Mouse (Mus musculus): ENCODE results near the gene Cfap299.

Cfap299 gene

DNA sequence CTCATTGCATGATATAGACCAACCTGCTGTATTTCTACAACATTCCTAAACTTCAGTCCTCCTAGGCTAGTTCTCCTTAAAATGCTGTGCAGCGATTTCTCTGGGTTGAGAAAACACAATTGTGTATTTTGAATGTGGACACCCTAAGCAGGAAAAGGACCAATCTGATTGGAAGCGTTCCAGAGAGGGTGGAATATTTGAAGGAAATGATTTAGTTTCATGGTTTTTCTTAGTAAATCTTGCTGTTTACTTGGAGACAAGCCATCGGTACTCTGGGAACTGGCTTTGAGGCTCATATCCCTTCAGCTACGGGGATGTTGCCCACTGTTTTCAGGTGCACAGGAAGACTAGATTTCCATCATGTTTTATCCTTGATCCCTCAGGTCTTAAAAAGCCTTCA is 288.3 kb downstream of the Cfap299 start:
- DNase-seq (ENCODE audit: low spot score in 2 of 2): no peak

DNA sequence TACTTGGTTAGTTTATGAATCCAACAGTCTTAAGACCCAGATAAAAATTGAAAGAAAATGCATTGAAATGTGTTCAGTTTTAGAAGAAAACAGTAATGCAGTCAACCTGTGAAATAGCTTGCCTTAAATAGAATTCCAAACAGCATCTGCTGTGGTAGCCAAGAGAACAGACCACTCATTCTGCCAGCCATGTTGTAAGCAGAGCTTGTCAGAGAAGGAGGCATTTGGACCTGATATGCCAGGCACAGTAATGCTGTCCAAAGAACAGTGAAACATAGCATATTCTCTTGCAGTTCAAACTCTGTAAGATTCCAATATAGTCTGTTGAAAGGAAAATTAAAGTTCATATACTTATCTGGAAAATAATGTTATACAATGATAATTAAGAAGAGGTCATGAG is 321.2 kb downstream of the Cfap299 start:
- DNase-seq (ENCODE audit: low spot score in 2 of 2): no peak

DNA sequence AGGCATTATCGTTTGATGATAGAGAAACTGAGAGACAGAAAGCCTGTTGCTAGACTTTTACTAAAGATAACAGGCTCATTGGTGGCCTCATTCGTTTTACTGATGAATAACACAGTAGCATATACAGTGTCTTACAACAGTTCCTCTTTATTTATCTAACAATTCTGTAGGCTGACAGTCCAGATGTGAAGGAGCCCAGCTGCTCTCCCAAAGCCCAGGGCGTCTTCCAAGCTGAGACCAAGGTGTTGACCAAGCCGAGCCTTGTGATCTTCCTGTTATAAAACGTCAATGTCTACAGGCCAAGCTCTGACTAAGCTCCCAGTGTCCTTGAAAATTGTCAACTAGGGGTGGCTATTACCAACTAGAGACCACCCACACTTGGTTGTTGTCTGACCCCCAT is 321.9 kb downstream of the Cfap299 start:
- no peak for DNase-seq (ENCODE audit: low spot score in 2 of 2)

DNA sequence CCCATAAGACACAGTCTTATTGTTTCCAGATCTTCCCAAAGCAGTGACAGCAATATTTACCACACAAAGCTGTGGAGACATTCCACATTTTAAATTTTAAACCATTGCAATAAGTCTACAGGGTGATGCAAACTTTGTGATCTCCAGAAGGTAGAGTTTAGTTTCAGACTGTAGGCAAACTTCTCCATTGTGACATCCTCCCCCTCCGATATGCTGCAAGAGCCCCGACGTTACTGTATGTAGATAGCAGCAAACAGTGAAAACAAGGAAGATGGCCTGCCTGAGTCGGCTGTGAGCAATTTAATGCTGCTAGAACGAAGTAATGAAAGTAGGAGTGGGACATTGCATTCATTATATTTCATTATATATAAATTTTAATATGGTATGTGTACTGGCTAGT is 359.1 kb downstream of the Cfap299 start:
- DNase-seq (ENCODE audit: low spot score in 2 of 2): no peak

DNA sequence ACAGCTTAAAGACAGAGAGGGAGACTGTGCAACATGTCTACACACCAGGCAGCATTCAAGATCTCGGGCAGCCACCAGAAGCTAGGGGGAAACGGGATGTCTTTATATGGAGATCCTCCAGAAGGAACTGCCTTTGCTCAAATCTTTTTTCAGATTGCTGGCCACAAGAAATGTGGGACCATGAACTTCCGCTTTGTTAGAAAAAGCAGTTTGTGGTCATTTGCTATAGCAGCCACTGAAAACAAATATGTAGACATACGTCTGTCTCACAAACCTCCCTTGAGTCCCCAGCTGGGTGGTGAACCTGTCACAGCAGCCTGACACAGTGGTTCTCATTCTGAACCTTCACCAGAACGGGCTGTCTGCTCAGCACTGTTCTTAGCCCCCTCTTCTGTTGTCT is 363.0 kb downstream of the Cfap299 start:
- no peak for DNase-seq (ENCODE audit: low spot score in 2 of 2)

DNA sequence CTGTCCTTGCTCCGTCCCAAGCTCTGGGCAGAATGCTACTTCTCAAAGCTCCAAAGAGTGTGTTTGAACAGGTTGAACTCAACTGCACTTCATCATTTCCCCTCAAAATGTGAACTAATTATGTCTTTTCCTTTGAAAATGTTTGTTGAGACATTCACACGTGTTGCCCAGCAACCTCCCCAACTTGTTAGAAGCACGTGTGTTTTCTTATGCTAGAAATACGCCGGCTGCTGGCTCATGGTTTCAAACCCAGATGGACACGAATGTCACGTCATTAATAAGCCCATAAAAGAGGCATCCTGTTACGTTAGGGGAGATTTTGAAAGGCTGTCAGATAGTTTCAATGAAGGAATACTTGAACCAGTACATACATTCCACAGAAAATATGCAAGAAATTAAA is 367.2 kb downstream of the Cfap299 start:
- no peak for DNase-seq (ENCODE audit: low spot score in 2 of 2)

DNA sequence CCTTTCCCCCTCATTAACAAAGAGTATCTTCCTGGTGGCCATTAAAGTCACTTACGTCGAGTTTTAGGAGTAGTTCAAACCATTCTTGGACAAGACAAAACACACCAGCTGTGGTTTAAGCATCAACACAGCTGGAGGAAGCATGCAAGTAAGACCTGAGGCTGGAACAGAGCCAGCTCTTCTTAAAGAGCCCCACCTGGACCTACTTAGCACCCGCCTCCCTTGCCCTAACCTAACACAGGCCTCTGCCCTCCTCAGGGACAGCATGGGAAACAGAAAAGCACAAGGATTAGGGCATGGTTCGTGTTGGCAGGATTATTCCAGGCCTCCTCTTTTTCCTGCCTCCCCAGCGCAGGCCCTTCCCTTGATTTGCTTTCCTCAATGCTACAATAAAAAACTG is 374.9 kb downstream of the Cfap299 start:
- no peak for DNase-seq (ENCODE audit: low spot score in 2 of 2)

DNA sequence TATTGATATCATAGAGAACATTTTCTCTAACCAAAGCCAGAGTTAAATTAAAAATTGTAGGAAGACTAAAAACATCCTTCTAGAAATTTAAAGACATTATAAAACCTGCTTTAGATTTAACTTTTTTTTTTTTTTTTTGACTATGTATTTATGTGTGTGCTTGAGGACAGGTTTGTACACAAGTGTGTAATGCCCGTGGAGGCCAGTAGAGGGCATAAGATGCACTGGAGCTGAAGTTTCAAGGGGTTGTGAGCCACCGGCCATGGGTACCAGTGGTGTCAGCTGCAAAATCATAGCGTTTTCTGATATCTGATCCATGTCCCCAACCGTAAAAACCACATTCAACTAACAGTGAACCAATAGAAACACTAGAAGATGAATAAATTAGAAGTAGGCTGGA is 377.5 kb downstream of the Cfap299 start:
- no peak for DNase-seq (ENCODE audit: low spot score in 2 of 2)

DNA sequence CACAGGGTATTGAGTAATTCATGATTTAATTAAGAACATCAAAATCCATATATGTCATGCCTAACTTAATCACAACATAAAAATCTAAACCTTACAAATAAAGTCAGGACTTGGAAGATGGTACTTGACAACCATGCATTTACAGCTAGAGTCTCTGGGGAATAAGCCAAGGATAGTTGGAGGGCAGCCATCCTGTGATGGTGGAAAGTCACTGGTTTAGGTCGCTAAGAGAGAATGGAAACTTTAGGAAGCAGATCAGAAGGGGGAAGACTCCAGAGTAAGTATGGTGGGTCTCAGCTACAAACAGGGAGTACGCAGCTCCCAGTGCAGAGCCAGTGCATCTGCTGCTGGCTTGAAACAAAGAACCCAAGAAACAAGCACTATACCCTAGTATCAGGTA is 386.3 kb downstream of the Cfap299 start:
- no peak for DNase-seq (ENCODE audit: low spot score in 2 of 2)

DNA sequence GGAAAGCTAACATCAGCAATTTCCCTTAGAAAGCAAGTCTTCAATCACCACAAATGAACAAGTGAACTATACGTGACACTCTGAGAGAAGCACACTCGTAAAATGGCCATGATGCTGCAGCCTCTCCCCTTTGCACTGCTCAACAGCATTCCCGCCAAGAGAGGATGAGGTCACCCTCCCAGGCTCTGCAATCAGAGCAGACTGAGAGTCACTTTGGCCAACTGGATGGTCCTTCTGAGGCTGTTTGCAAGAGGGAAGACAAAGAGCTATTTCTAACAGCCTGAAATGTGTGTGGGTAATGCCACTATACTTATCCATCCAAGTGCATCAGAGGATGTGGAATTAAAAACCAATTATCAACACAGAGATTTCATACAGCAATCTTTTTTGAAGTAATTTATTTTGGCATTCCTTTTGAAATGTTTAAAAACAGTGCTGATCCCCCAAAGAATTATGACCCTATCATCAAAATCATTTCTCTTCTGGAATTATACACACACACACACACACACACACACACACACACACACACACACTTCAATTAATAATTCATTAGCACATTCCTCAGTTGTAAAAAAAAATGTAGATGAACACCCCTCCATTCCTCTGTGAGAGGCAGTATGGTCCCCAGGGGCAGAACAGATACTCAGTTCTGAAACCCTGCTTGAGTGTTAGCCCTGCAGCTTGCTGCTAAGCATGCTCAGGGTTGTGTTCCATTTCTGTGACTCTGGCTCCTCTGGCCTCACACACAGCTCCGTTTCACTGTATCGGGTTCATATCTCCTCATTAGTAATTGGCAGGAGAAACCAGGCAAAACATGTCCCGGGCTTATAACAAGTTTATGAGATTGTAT is 403.3 kb downstream of the Cfap299 start:
- no peak for DNase-seq (ENCODE audit: low spot score in 2 of 2)

DNA sequence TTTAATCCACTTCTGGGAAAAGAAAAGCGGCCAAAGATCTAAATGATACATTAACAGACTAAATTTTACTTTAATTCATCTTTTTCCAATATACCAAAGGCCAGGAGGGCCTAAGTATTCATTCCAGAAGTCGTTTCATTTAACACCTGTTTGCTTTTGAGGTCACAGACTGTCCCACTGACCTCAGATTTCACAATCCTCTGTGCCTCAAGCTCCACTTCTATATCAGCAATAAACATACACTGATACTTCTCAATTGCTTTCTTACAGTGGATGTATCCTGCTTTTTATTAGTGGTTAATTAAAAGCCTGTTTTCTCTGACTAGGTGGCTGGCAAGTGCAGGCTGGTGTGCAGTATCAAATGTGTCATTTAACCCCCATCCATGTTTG is 403.9 kb downstream of the Cfap299 start:
- no peak for DNase-seq (ENCODE audit: low spot score in 2 of 2)

DNA sequence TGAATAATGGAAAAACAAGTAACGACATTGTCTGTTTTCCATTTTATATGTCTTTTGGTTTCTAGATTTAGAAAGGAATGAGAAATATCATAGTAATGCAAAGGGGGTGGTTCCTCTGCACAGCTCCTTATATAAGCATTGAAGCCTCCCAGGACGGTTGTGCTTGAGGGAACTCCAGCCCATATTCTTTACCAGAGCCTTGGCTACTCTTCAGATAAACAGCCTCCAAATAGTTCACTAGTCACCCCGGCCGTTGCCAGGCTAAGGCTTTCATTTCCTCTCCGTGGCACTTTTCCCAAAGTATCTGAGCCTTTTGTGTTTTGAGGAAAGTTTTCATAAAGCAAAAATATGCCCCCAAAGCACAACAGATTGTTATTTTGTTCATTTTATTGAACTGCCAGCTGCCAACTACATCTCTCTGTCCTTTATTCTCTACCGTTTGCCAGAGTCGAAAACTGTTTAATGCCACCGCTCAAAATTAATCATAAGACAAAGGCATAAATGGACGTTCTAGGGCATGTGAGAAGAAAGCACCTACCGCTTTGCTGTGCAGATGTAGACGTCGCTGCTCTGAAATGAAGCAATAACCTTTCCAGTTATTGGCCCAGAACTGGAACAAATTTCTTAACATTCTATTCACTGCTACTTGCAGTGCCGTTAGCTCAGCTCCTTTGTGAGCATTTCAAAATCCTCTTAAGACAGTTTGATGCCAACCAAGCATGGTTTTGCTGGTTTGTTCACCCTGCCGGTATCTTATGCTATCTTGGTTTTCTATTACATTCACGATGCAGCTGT is 433.0 kb downstream of the Cfap299 start:
- DNase-seq (ENCODE audit: low spot score in 2 of 2): no peak

DNA sequence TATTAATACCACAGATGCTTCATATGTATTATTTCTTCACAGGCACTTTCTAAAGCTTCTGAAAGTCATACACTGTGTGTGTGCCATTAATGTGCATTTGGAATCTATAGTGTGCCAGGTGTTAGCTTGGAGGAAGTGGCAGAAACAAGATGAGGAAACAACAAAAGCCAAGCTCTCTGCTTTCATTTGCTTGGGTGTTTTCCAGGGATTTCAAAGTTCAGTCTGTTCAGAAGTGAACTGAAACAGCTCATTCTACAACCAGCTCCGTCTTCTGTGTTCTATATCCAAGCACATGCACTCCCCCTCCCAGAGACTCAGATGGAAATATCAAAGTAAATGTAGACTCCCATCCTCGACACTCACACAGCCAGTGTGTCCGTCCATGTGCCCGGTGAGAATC is 449.5 kb downstream of the Cfap299 start:
- no peak for DNase-seq (ENCODE audit: low spot score in 2 of 2)

DNA sequence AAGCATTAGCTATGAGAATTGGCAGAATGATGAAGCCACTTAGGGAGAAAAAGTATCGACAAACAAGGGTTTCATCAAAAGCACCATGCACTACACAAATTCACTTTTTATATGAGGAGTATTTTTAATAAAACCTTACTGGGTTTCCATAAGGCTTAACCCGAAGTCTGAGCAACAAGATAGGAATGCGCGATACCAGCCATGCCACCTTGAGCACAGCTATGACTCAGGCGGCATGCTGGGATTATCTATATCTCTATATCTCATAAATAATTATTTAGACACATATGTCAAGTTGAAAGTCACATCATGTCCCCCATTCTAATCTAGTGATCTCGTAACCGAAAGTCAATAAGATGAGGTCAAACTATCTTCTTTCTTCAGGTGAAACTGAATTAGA is 453.0 kb downstream of the Cfap299 start:
- DNase-seq (ENCODE audit: low spot score in 2 of 2): no peak

DNA sequence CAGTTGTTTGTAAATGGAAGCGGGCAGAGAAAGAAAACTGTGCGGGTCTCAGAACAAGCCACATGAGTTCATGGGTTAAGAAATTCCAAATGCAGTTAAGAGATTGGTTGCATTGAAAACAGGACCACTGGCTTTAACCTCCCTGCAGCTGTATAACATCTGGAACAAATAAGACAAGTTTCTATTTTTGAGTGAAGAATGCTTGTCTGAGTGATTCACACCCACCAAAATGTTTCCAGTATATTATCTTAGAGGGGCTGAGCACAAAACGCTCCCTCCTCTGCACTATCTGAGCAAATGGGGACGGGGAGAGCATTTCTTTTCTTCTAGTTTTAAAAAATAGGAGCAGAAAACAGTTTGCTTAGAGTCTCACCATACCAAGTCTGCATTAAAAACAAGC is 458.6 kb downstream of the Cfap299 start:
- DNase-seq (ENCODE audit: low spot score in 2 of 2): no peak

DNA sequence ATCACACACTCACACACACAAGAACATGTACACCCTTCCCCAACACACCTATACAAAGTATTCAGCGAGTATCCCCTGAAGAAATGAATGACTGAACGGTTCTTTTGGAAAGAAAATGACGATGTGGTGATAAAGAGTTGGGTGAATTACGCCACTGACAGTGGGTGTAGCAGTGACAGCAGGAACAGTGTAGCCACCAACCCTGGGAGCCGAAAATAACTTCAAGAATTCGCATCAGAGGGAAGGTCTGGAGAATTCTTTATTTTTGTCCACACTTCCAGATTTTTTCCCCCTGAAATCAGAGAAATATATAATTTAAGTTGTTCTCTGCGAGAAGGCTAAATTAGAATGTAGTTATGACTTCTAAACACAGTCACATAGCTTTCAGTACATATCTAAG is 459.5 kb downstream of the Cfap299 start:
- DNase-seq (ENCODE audit: low spot score in 2 of 2): no peak

DNA sequence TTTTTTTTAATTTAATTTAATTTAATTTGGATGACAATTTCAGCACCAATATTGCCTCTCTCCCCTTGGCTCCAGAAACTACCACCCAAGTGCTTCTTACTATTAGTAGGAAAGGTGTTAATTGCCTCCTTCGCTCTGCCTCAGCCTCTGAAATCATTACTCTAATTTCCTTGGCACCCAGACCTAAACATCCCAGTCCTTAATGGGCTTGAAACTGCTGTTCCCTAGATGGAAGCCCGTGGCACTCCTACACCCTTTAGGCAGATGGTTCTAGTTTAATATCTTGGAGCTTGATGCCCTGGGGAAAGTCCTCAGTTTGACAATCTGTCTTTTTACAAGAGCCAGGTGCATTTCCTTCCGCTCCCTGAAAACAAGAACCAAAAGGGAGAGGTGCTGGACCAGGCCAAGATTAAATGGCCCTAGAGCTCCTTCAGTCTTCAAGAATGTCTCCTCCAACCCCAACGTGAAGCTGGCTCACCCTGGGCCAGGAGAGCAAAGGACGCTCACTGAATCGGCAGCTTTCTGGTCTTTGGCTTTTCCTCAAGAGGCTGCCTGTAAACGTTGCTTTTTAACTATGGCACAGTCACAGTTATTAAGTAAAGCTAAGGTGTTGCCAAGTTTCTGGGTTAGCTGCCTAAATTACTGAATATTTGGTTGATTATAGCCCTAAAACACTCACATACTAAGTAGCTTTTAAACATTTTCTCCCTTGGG is 461.9 kb downstream of the Cfap299 start:
- DNase-seq (ENCODE audit: low spot score in 2 of 2): no peak

DNA sequence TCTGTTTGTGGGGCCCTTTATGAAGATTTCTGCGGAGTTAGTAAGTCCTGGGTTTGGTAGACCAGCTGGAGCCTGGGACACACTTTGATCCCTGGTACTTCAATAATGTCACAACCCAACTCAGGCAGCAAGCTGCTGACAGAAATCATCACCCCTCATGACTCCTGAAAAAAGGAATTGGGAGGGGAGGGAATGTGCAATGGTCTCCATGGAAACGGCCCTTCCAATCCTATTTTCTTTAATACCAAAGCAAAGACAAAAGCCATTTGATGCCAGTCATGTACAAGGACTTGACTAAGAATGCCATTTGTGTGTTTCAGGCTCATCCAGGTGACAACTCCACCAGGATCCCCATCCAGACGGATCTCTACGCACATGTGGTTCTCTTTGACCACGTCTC is 472.4 kb downstream of the Cfap299 start:
- DNase-seq (ENCODE audit: low spot score in 2 of 2): no peak

DNA sequence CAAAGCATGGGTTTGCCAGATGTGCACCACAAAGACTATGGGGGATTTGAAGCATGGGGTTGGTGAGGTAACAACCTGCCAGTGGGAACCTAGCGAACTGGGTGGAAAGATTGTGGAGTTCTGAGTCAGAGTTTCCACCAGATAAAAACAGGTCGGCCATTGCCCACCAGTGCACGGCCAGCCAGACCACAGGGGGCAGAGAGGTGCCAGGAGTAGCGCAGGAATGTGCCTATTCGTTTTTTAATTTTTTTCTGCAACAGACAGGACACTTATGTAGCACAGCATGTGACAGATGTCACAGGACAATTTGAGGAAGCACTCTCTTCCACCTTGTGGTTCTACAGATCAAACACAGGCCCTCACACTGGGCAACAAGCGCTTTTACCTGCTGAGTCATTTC is 475.7 kb downstream of the Cfap299 start:
- DNase-seq (ENCODE audit: low spot score in 2 of 2): no peak

DNA sequence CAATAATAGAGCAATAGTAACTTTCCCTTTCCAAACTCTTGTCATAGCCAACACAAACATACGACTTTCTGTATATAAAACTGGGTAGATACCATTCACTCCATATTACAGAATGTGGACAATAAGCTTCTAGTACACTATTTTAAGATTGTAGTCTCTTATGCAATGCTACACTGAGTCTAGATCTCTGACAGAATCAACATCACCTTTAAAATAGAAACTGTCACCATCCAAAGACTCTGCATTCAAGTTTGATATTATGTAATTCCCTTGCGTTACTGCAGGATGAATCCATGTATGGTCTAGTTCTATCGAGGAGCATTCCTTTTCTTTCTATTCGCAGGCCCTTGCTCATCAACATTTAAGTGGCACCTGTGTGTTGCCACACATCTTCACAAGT is 477.4 kb downstream of the Cfap299 start:
- DNase-seq (ENCODE audit: low spot score in 2 of 2): no peak

DNA sequence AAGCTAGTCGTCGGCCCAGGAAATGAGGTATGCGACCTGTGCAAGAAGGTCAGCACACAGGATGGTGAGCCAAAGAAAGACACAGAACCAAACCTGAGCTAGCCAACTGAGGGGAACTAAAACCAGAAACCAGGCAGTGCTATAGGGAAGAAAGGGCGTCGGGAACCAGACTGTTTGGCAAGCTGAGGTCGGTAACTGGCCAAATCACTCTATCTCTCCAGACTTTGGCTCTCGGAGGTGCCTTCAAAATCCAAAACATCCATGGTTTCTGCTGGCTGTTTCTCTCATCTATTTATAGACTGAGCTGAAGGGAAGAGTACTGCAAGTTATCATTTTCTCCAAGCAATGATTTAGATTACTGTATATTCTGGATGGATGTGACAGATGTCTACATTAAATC is 477.9 kb downstream of the Cfap299 start:
- no peak for DNase-seq (ENCODE audit: low spot score in 2 of 2)

DNA sequence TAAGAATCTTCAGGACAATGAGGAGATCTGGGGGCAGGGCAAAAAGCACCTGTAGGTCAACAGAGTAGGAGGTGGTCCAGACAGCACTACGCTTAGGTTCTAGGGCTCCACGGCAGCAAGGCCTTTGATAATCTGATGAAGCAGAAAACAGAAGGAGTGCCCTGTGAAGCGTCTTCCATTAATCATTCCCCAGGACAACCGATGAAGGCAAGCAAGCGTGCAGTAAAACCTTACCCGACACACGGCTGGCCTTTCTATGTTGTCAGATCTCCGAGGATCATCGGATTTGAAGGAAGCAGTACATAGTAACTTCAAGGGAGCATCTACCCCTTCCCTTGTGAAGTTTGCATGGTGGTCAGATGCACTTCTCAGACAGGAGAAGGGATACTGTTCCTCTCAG is 478.8 kb downstream of the Cfap299 start:
- DNase-seq (ENCODE audit: low spot score in 2 of 2): no peak

DNA sequence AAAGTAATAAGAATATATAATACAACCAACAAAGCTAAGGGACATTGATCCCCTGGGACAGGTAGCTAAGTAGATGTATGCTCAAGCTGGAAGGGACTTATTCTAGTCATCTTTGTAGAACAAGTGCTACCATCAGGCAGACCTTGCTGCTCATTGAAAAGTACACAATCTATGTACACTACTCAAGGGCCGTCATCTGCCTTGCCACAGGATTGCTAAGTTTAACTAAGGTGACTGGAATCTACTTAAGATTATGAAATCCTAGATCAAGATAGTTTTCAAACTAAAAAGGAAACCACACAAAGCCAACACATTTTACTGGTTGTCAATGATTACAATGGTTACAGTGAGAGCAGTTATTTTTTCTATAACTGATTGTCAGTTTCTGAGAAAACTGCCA is 483.3 kb downstream of the Cfap299 start:
- DNase-seq (ENCODE audit: low spot score in 2 of 2): no peak
